Mouse (Mus musculus) ovary, postnatal 10 days (tissue): ENCODE results near the gene Grin2a.

Experiments
- DNase-seq: peaks from one replicate; pipeline ENCODE4 v3.0.0; 2022; ENCODE audit warnings: low spot score

Grin2a gene

GRCm38 (mm10) chr16:9994951-9995813, at the start of gene Grin2a:
Grin2a (minus strand) TSS chr16:9995560.
- DNase-seq: no peak

GRCm38 (mm10) chr16:10035582-10036215, 40.3 kb upstream of the Grin2a start:
- no peak for DNase-seq

GRCm38 (mm10) chr16:10033416-10033979, 38.1 kb upstream of the Grin2a start:
- no peak for DNase-seq

GRCm38 (mm10) chr16:10031891-10032290, 36.5 kb upstream of the Grin2a start:
- DNase-seq: no peak

- no peak for DNase-seq
Measured at GRCm38 (mm10) chr16:10026741-10027140, 31.4 kb upstream of the Grin2a start.

GRCm38 (mm10) chr16:10009743-10010142, 14.4 kb upstream of the Grin2a start:
- DNase-seq: no peak

GRCm38 (mm10) chr16:10005606-10006005, 10.2 kb upstream of the Grin2a start:
- no peak for DNase-seq

GRCm38 (mm10) chr16:10004096-10004495, 8.7 kb upstream of the Grin2a start:
- DNase-seq: no peak

GRCm38 (mm10) chr16:10003001-10003400, 7.6 kb upstream of the Grin2a start:
- DNase-seq: no peak

- no peak for DNase-seq
Measured at GRCm38 (mm10) chr16:10001601-10002000, 6.2 kb upstream of the Grin2a start.

GRCm38 (mm10) chr16:9999926-10000325, 4.6 kb upstream of the Grin2a start:
- no peak for DNase-seq

GRCm38 (mm10) chr16:9997931-9998330, 2.6 kb upstream of the Grin2a start:
- DNase-seq: no peak

- DNase-seq: no peak
Measured at GRCm38 (mm10) chr16:9995814-9996210, 452 bp upstream of the Grin2a start.

- DNase-seq: no peak
Measured at GRCm38 (mm10) chr16:9994041-9994950, 1.1 kb downstream of the Grin2a start.

- DNase-seq: peak; percentile 8
Measured at GRCm38 (mm10) chr16:9993255-9994040, 1.9 kb downstream of the Grin2a start.

GRCm38 (mm10) chr16:9992773-9993221, 2.6 kb downstream of the Grin2a start:
- no peak for DNase-seq

- DNase-seq: no peak
Measured at GRCm38 (mm10) chr16:9992076-9992772, 3.1 kb downstream of the Grin2a start.

GRCm38 (mm10) chr16:9985041-9985440, 10.3 kb downstream of the Grin2a start:
- DNase-seq: no peak

GRCm38 (mm10) chr16:9980641-9981040, 14.7 kb downstream of the Grin2a start:
- DNase-seq: no peak

- DNase-seq: no peak
Measured at GRCm38 (mm10) chr16:9978173-9978572, 17.2 kb downstream of the Grin2a start.
